Mouse (Mus musculus) ovary, postnatal 10 days (tissue): ENCODE measurements around the gene Ttc6.

Experiments
- DNase-seq: peaks from one replicate; pipeline ENCODE4 v3.0.0; 2022; ENCODE audit warnings: low spot score

Gene Ttc6

DNA sequence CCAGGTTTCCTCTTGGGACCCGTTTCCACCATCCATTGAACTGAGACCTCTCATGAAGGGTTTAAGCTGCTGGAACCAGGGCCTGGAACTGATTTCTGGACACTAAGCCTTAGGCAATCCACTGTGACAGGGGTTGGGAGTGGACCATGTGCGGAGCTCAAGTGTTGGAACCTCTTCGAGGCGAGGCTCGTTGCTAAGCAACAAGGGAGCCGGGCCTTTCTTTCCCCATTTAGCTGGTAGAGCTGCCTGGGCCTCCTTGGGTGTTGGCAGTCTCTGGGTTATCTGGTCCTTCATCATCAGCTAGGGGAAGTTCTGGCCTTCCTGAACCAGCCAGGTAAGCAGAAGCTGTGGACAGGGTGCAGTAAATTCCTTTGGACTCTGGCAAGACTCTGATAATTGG lies at the start of gene Ttc6:
Ttc6 (plus strand) TSS at position 205 of the 400 bp plus-strand sequence.
- DNase-seq, result no peak

DNA sequence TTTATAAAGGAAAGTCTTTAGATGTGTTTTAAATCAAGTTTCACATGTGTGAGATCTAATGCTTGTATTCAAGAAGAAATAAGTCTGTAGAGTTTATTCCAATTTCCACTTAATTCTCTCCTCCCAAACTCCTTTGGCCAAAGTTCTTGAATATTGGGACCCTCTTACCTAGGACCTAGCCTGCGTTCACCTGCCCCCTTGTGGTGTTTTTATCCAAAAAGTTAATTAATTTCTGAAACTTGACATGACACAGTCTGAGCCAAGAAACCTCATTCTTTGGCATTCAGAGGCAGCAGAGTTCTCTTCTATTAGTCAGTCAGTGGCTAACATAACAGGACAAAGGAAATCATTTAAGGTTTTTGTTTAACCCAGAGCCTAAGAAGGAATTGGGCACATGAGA lies 49.4 kb upstream of the Ttc6 start:
- no peak for DNase-seq

DNA sequence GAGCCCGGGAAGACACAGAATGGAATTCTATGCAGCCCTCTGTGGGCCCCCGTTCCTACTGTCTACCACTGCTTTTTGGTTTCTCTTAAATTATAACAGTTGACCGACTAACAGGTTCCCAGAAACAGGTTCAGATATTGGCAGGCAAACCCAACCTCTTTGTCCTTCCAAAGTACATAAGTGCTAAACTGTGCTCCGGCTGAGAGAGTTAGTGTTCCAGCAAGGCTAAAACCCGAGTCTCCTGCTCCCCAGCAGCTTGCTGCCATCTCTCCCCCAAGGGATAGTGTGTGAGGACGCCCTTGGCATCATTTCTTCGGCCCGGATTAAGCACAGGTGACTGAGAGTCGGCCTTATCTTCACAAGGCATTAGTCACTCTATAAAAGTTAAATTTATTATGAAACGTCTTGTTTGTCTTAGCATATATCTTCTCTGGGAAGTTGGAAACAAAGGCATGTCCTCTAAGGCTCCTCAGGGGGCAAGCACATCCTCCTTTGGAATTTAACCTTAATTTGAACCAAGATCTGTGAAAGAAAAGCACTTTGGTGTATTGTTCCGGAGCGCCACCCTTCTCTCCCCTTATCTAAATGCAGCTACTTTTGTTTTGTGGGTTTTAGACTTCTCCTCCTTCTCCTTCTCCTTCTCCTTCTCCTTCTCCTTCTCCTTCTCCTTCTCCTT lies 48.1 kb upstream of the Ttc6 start:
- no peak for DNase-seq

DNA sequence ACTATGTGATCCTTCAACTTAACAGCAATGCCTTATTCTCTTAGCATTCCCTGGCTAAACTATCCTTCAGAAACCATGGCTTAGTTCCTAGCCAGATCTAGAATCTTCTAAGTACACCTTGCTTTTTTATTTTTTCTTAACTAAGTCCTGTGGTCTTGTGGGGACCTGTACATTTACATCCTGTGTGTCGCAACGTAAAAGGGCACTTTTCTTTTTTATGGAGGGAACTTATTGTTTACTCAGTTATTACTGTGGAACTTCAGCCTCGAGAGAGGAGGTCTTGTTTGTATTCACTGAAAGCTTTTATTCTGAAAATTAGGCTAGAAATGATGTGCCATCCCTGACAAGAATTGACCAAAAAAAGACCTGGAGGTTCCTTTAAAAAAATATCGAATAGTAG lies 35.6 kb upstream of the Ttc6 start:
- DNase-seq, result no peak

DNA sequence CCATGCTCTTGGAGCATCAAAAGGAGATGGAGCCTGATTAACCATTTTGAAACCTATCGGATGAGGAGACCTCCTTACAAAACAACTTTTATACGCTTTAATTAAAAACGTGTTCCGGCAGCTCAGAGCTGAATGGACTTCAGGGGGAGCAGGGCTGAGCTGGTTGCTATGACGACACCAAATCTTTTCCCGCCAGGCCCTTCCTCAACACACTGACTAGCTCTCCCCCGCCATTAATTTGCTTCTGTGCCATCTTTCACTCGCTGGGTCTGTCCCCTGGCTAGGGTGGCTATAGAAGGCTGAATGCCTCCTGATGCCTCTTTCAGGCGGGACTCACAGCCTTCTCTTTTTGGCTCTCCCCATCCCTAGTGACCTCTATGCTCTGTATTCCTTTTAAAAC lies 33.4 kb upstream of the Ttc6 start:
- DNase-seq, result no peak

DNA sequence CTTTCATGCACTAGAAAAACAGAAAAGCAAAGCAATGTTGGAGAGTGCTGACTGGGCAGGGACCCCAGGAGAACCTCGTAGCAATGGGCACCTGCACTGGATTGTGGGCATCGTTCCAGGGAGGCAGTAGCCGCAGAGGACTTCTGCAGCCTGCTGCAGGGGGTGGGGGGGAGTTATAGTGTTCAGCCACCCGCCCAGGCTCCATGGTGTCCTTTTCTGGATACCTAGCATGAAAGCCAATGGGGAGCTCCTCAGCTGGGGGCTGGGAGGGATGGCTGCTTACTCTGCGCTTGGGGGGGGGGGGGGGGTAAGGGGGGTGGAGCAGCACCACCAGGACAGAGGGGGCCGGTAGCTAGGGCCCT lies 29.4 kb upstream of the Ttc6 start:
- no peak for DNase-seq

DNA sequence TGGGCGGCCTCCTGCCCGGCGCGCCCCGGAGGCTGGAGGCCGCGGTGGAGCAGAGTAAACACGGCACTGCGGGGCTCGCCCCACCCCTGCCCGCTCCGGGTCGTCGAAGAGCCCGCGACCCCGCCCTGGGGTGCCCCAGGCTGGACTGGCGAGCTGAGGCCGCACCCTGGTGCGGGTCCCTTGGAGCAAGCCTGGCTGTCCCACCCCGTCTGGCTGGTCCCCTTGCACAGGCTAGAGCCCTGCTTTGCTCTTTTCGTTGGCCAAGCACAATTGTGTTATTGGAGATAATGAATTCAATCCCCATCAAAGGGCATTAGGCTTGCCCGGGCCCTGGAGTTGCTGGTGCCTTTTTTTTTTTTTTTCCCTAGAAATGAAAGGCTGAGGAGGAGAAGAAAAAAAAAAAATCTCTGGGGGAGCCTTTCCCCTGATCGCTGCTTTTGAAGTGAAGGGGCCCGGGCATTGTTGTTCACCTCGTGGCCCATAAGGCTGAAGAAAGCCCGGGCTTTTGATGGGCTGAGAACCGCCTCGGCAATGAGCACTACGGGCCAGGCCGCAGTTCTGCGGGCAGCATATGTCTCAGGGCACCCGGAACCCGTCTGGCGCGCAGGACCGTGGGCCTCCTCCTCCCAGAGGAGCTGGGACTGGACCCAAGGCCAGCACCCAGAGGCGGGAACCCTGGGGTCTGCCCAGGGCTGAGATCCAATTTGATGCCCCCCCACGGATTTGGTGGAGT lies 28.9 kb upstream of the Ttc6 start:
- no peak for DNase-seq

DNA sequence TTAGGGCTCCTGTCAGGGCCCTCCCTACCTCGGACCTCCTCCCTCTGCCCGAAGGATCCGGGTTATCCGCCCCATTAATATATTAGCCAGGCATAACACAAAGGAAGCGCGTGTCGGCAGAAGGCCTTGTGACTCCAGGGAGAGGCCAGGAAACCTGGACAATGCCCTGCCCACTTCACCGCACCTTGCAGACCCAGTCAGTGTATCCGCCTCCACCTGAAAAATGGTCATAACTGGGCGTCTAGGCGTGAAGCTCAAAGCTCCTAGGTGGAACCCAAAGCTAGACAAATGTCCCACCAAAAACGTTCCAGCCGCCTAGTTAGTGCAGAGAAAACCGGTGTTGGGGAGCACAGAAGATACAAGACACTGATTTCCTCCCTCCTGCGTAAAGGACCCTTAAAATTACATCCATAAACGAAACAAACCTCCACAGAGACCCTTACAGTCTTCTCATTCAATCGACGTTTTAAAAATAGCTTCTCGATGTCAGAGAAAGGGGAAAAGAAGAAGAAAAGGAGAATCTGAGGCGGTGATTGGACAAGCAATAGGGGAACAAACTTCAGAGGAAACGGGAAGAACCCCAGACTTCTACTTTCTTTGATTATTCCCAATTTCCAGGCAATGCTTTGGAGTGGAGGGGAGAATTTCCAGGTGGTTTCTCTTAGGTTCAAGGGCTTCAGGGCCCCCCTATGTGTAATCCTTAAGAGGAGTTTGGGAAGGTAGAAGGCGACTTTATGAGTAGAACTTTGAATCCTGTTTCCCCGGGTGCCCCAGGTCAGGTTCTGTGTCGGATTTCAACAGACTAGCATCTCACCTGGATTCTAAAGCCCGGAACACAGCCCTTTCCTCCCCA lies 27.6 kb upstream of the Ttc6 start:
- DNase-seq, result no peak

DNA sequence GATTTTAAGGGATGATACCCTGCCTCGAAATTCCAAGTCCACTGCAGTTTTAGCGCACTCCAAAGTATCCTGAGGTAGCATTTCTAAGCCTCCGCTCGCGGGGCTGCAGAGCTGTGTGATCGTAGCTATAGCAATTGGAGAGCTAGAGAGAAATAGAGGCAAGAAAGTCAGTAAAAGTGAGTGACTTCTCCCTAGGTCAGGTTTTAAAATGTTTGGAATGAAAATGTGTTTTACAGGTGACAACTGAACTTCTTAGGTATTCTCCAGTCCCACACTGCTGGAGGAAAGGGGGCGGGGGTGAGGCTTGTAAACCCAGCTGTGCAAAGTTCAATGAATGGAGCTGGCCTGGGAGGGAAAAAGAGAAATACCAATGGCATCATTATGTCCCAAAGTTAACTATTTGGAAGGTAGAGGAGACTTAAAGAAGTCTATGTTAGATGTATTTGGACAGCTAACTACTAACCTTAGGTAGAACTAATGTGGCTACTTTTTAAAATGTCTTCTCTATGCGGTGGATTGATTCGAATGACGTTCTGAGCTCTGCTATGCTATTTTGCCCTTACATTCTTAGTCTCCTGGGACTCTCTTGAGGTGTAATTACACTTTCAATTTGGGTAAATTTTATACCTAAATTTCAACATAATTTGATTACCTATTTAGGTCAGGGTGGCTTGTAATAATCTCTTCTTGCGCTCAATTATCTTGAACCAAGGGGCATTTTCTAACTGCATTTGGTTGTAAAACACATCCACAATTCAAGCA lies 26.8 kb upstream of the Ttc6 start:
- DNase-seq, result no peak

DNA sequence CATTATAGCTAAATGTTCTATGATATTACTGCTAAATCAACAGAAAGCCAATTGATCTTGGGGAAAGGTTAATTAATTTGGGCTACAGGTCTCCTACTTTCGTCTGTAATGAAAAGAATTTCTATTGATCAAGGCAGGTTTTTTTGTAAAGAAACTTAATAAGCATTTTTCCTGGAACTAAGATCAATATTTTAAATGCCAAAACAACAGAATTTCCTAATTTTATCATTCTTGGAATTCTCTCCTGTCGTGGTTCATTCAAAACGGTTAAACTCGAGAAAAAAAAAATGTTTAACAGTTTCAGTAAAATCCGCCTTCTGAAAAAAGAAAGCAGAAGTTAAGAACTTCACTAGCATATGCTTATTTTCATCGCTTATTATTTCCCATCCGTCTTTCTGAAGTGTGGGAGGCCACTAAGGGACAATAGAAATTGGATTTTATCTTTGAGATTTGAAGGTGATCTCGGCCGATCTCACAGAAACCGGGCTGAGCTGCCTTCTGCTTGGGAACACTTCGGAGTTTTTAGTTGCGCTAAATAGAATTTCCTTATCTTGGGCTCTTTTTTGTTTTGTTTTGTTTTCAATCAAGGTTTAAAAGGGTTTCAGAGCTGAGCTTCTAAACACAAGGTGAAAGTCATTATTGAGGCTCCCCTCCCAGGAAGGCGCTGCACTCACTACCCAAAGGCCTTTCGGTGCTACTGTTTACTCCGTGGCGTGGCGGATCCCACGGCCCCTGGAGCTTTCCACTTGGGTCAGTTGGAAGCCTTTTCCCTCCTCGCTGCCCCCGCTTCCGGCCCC lies 25.9 kb upstream of the Ttc6 start:
- no peak for DNase-seq

DNA sequence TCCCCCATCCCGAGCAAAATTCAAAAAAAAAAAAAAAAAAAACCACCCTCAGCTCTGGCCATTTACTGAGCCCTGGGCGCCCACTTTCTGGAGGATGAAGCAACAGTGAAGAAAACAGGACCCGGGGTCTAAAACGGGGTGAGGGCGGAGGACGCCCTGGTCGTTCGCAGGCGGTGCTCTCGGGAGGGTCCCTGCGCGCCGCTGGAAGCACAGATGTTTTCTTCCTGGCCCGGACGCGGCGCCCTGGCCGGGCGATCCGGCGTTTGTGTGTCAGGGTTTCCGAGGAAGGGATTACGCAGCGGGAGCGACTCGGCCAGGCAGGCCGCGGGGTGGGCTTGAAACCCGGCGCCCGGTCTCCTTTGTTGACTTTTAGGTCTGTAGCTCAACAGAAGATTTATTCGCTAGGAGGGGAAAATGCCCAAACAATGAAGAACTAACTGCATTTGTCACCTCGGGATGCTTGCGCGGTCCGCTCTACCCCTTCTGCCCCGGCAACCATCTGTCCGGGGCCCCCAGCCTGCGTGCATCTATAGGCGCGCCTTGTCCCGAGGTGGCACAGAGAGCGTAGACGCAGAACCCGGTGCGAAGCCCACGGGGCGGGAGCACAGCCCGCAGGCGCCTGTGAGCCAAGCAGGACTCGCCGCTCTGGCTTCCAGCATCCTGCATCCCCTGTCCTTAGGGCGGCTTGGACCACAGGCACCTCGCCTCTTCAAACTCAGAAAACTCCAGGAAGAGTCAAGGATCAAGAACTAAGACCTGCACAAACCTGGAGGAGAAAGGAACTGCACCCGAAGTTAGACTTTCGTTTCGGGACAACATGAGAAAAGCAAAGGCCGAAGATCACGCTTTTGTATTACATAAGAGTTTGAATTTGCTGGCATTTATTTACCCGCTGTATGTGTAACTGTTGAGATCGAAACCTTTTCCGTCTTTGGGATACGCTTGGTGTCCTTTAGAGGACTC lies 25.0 kb upstream of the Ttc6 start:
- DNase-seq, result no peak

DNA sequence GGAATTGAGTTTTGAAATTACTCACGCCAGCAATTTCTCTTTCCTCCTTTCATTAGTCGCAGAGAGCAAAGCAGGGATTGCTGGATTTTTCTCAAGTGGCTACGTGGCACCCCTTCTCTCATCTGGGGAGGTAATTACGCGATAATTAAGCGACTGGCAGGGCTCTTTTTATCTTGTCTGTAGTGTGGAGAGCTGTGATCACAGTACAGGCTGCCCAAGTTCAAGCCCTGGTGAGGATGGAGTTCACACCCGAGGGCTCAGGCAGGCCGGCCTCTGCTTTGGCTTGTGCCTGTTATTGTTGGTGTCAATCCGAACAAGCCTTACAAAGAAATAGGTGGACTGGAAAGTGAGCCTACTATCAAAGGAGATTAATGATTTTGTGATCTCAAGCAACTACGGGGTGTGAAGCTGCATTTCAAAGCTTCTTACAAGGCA lies 24.3 kb upstream of the Ttc6 start:
- DNase-seq, result no peak

DNA sequence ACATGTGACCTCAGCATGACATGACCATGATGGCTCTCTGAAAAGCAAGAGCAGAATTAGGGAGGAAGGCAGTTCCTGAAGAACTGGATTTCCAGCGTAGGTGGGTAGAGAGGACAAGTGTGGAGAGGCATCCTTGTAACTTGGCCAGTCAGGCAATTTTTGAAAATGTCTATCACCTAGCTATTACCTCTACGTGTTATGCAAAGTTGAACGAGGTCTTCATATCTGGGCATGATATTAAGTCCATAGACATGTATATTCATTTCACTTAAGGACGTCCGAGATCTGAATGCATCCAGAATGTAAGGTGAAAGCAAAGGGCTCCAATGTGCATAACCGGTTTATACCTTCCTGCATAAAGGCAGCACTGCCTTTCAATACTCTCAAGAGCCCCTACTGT lies 22.8 kb upstream of the Ttc6 start:
- no peak for DNase-seq

DNA sequence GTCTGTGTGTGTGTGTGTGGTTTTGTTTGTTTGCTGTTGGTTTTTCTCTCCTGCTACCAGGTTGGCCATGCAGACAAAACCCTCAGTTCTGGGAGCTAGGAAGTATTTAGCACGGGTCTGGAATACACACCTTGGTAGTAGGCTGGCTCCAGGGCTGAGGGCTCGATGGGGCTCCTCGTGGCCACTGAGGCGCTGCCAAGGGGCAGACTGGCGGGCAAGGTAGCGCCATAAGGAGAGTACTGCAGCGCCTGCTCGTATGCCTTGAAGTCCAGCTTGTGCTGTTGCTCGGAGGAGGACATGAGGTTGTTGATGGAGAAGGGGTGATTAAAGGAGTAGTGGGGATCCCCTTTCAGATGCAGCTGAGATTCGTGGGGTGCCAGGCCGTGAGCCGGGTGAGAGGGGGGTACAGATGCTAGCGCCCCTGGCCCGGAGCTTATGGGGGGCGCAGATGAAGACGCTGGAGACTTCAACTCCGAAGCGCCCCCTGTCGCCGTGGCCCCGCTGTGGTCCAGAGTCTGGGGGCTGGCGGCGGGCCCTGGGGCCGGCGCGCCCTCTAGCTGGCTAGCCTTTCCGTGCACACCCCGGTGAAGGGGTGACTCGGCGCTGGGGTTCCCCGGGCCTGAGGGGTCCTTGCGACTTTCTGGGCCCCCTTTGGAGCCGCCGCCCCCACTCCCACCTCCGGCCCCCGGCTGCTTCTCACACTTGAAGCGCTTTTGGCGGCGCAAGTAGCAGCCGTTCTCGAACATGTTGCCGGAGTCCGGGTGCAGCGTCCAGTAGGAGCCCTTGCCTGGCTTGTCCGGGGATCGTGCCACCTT lies 21.8 kb upstream of the Ttc6 start:
- no peak for DNase-seq

DNA sequence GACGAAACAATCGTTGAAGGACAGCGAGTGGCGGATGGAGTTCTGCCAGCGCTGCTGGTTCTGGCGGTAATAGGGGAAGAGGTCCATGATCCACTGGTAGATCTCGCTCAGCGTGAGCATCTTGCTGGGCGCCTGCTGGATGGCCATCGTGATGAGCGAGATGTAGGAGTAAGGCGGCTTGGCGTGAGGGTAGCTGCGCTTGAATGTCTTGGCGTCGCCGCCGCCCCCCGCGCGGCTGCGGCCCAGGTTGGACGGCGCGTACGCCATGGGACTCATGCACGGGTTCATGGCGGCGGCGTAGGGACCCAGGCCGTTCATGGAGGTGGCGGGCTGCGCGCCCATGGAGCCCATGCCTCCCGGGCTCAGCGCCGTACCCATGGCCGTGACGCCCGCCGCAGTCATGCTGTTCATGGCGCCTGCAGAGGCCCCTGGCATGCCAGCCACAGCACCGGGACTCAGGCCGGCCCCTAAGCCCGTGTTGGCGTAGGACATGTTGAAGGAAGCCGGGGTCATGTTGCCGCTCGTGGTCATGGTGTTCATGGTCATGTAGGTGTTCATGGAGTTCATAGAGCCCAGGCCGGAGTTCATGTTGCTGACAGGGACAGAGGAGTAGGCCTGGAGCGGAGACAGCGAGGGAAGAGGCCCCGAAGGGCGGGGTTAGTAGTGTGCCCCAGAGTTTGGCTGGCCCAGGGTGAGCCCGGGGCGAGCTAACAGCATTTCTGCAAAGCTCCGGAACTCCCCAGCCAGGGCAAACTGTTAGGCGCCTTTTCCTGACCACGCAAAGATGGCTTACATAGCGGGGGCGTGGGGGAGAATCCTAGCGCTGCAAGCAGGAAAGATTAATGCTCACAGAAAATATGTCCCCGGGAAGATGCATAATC lies 20.9 kb upstream of the Ttc6 start:
- DNase-seq, result no peak

DNA sequence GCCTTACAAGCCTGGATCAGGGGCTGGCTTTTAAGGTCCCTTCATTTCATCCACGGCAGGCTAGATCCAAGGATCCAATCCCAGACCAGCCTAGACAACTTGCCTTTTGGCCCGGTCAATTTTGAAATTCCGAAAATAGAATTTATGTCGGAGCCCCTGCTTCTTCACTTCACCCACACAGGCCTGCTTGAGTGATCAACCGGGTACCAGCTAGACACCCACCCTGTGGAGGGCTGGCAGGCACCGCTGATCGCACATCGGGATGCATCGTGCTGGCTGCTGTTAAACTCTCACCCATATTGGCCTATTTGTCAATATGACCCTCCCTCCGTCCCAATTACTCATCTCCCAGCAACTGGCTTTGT lies 20.3 kb upstream of the Ttc6 start:
- DNase-seq, result no peak

DNA sequence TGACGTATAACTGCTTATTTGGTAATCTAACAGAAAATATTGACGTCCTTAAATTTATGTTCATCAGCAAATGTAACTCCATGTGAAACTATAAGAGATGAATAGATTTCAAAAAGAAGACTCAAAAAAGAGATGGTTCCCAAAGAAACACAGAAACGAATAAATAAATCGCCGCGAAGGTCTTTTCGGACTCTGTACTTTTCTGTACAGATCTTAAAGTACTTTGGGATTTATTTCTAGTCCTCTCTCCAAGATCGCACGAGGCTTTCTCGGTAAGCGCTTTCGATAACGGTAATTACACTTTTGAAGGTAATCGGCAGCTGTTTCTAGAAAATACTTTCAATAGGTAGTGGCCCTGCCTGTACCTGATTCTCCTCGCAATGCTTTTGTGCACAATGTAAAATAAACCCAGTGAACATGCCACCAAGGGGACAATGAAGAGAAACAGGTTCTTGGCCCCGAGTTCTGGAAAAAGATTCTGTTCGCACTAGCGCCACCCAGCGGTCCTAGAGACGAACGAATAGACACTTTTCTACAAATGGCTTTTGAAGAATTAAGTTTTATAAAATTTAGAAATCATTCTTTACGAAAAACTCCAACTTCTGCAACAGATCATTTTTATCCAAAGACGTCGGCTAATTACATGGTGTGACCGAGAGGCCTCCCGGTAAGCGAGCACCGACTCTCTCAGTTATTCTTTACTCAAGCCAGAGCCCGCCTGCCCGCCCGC lies 19.1 kb upstream of the Ttc6 start:
- DNase-seq, result no peak
